Mouse (Mus musculus): Measurements from ENCODE around the gene Polr1d.
A peak's percentile ranks its signal among the peaks of the same experiment; 100 is the strongest.

Polr1d gene

GRCm38 (mm10) chr5:147055572-147056245, 21.1 kb upstream of the Polr1d start:
- DNase-seq (ENCODE audit: low spot score in 2 of 2) = no peak

- DNase-seq (ENCODE audit: low spot score in 2 of 2) = no peak
Measured at GRCm38 (mm10) chr5:147056712-147057290, 20.0 kb upstream of the Polr1d start.

GRCm38 (mm10) chr5:147057626-147058414, 19.0 kb upstream of the Polr1d start:
- DNase-seq (ENCODE audit: low spot score in 2 of 2) = no peak

GRCm38 (mm10) chr5:147058661-147059060, 18.2 kb upstream of the Polr1d start:
- no peak for DNase-seq (ENCODE audit: low spot score in 2 of 2)

GRCm38 (mm10) chr5:147059319-147059718, 17.5 kb upstream of the Polr1d start:
- DNase-seq (ENCODE audit: low spot score in 2 of 2) = no peak

- DNase-seq (ENCODE audit: low spot score in 2 of 2) = no peak
Measured at GRCm38 (mm10) chr5:147060024-147060423, 16.8 kb upstream of the Polr1d start.

- DNase-seq (ENCODE audit: low spot score in 2 of 2) = peak in 1 of 2 experiments; percentile 29
Measured at GRCm38 (mm10) chr5:147063215-147063661, 13.6 kb upstream of the Polr1d start.

GRCm38 (mm10) chr5:147066129-147066528, 10.7 kb upstream of the Polr1d start:
- no peak for DNase-seq (ENCODE audit: low spot score in 2 of 2)

GRCm38 (mm10) chr5:147066965-147067364, 9.9 kb upstream of the Polr1d start:
- no peak for DNase-seq (ENCODE audit: low spot score in 2 of 2)

- DNase-seq (ENCODE audit: low spot score in 2 of 2) = no peak
Measured at GRCm38 (mm10) chr5:147068876-147069275, 8.0 kb upstream of the Polr1d start.

GRCm38 (mm10) chr5:147070791-147071516, 5.9 kb upstream of the Polr1d start:
- no peak for DNase-seq (ENCODE audit: low spot score in 2 of 2)

GRCm38 (mm10) chr5:147071886-147072285, 5.0 kb upstream of the Polr1d start:
- no peak for DNase-seq (ENCODE audit: low spot score in 2 of 2)

GRCm38 (mm10) chr5:147073805-147074204, 3.0 kb upstream of the Polr1d start:
- no peak for DNase-seq (ENCODE audit: low spot score in 2 of 2)

GRCm38 (mm10) chr5:147075103-147076025, 1.5 kb upstream of the Polr1d start:
- DNase-seq (ENCODE audit: low spot score in 2 of 2) = peak in 1 of 2 experiments; percentile 61

GRCm38 (mm10) chr5:147076026-147076798, 638 bp upstream of the Polr1d start, which contains the start of gene Lnx2:
Gene Lnx2 (minus strand): TSS chr5:147076586.
- peak; percentile 97 to 98 for DNase-seq (ENCODE audit: low spot score in 2 of 2)

GRCm38 (mm10) chr5:147077305-147078034, 620 bp downstream of the Polr1d start:
- DNase-seq (ENCODE audit: low spot score in 2 of 2) = peak; percentile 90 to 92

GRCm38 (mm10) chr5:147078110-147078900, 1.5 kb downstream of the Polr1d start:
- no peak for DNase-seq (ENCODE audit: low spot score in 2 of 2)

- no peak for DNase-seq (ENCODE audit: low spot score in 2 of 2)
Measured at GRCm38 (mm10) chr5:147085201-147085894, 8.5 kb downstream of the Polr1d start.
